Mouse (Mus musculus): ENCODE results near the gene Zcchc7.
"Not testable (repeated sequence)": the region's sequence is repeated elsewhere in the genome, so short reads cannot be mapped to it uniquely, and the experiment has no call there.

The Zcchc7 gene

GRCm38 (mm10) chr4:44757131-44757530 is 1.5 kb downstream of the Zcchc7 start:
- not testable (repeated sequence) for DNase-seq (ENCODE audit: low spot score)

DNA sequence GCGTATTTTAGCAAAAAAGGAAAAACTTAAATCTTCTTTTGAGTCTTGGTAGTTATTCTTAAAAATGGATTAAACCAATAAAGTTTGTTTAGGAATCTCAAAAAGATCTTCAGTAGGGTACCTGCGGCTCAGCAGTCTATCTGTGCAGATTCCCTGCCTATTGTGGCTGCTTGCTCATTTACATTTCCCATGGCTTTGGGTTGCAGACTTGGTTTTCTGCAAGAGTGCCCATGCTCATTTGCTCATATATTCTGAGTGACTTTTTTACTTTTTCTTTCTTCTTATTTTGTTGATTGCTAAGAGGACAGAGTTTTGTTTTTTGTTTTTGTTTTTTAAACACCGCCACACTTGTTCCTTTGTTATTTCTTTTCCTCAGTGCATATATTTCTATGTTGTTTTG is 19.2 kb downstream of the Zcchc7 start:
- DNase-seq (ENCODE audit: low spot score) = no peak

DNA sequence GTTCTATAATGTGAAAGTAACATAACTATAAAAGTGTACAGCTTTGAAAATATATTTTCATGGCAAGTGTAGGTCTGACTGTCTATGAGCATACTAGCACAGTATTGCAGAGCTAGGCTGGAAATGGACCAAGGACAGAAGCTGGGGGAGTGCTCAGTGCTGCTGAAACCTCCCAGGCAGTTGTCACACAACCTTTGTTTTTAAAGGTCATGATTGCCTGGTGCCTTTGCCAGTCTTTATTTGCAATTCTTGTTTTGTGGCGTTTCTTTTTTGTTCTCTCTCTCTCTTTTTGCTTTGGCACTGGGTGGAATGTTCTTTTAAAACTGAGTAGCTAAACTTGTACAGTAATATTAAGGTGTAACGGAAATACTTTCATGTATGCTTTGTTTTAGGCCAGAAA is 21.0 kb downstream of the Zcchc7 start:
- DNase-seq (ENCODE audit: low spot score) = no peak

- no peak for DNase-seq (ENCODE audit: low spot score)
Observed at GRCm38 (mm10) chr4:44777101-44777500, 21.4 kb downstream of the Zcchc7 start.

DNA sequence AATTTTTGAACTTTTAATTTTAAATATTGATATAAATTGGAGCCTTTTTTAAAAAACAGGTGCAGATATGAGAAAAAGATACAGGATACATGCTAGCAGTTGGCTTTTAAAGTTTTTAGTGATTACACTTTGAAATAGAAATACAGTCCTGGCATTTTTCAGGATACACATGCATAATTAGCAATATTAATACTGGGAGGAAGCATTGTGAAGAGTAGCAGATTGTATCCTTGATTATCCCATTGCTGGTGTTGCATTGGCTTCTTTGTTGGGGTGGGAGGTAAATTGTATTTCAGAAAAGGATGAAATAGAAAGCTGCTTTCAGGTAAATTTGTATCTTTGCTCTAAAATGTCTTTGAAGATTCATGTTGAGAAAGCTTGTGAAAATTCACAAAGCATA is 22.0 kb downstream of the Zcchc7 start:
- DNase-seq (ENCODE audit: low spot score) = no peak

DNA sequence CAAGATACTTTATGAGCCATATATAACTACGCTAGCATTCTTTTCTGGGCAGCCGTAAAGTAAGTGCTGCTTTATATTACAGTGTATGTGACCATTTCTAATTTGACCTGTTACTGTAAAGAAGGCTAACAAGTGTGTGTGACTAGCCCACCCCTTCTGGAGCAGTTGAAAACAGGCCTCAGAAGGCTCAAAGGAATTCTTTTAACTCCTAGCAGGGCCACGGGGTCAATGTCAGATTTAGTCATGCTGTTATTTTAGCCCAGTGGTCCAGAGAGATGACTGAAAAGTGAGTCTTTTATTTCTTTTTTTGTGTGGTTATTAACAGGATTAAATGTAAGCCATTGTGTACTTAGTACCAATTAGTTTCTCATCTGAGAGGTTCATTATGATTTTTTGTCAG is 22.6 kb downstream of the Zcchc7 start:
- no peak for DNase-seq (ENCODE audit: low spot score)

GRCm38 (mm10) chr4:44780462-44781157 is 24.9 kb downstream of the Zcchc7 start:
- no peak for DNase-seq (ENCODE audit: low spot score)

DNA sequence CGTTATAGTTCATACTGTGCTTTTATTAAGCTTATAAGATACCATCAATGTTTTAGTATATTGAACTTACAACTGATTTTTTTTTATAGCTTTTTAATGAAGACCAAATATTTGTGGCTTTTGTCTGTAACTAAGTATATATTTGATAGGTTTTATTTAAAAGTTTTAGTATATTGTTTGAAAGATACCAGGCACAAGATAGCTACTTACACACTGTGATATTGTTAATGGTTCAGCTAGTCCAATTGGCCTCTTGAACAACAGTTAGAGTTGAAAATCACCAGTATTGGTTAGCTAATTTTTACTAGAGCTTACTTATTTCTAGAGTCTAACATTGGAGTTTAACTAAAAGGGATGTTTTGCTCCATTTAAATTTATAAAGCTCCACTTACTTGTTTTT is 25.8 kb downstream of the Zcchc7 start:
- no peak for DNase-seq (ENCODE audit: low spot score)

- DNase-seq (ENCODE audit: low spot score) = no peak
Observed at GRCm38 (mm10) chr4:44783566-44784292, 28.1 kb downstream of the Zcchc7 start.

- DNase-seq (ENCODE audit: low spot score) = no peak
Observed at GRCm38 (mm10) chr4:44812855-44813254, 57.2 kb downstream of the Zcchc7 start.

DNA sequence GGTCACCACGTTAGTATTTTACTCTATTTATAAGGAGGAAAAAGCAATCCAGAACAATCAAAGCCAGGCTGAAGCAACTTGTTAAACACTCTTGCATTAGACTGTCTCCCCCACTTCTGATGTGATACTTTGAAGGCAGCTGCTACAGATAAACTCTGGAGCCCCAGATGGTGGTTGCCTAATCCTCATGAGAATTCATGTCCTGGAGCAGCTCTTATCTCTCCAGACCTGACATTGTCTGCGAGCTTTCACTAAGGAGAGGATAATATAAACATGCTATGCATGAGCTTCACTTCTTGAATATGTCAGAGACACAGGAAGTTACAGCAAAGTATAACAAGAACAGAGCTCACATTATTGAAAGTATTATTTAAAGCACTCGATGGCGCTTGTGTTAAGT is 58.1 kb downstream of the Zcchc7 start:
- no peak for DNase-seq (ENCODE audit: low spot score)

- no peak for DNase-seq (ENCODE audit: low spot score)
Observed at GRCm38 (mm10) chr4:44816584-44816983, 60.9 kb downstream of the Zcchc7 start.

DNA sequence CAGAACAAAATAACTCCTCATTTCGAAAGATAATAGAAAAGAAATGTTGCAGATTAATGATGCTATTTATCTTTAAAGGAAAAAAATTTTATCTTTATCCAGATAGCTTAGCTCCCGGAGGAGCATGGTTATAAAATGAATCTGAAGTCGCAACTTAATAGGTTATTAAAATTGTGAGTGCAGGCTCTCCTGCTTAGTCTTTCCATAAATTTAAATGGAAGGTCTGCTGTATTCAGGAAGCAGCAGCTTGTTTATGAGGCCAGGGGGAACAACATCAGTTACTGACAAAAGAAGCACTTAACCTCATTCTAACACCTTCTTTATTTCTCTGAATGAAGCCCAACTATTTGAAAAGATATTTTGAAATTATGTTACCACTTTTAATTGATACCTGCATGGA is 74.9 kb downstream of the Zcchc7 start:
- DNase-seq (ENCODE audit: low spot score) = no peak

- no peak for DNase-seq (ENCODE audit: low spot score)
Observed at GRCm38 (mm10) chr4:44851835-44852251, 96.2 kb downstream of the Zcchc7 start.

GRCm38 (mm10) chr4:44871591-44871990 is 115.9 kb downstream of the Zcchc7 start:
- no peak for DNase-seq (ENCODE audit: low spot score)

DNA sequence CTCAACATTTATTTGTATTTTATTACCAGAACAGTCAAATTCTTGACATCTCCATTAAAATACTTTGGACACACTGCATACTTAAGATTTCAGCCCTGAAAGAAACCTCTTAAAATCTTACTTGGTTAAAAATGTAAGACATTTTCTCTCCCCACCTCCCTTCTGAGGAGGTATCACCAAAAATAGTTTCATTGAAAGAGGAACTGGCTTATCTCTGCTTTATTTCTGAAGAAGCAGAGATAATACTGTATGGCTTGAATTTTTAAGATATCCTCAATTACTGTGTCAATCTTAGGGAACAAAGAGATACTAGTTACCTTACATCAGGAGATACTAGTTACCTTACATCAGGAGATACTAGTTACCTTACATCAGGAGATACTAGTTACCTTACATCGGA is 116.4 kb downstream of the Zcchc7 start:
- DNase-seq (ENCODE audit: low spot score) = no peak

GRCm38 (mm10) chr4:44880065-44880623 is 124.5 kb downstream of the Zcchc7 start:
- DNase-seq (ENCODE audit: low spot score) = no peak

DNA sequence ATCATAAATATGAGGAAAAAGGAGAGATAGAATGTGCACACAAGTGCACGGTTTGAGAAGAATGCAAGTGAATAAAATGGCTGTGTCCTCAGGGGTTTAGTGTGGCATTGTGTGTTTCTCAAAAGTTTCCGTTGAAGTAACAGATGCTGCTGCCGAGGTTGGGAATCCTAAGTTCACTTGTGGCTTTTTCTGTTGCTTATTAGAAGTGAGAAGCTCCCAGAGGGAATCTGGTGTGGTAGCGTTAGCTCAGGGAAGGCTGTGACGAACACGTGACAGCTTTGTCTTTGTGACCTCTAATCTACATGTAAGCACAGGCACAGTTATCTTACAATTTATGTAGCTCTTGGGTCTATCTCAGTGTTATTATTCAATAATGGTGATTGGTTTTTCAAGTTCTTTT is 130.5 kb downstream of the Zcchc7 start:
- no peak for DNase-seq (ENCODE audit: low spot score)

DNA sequence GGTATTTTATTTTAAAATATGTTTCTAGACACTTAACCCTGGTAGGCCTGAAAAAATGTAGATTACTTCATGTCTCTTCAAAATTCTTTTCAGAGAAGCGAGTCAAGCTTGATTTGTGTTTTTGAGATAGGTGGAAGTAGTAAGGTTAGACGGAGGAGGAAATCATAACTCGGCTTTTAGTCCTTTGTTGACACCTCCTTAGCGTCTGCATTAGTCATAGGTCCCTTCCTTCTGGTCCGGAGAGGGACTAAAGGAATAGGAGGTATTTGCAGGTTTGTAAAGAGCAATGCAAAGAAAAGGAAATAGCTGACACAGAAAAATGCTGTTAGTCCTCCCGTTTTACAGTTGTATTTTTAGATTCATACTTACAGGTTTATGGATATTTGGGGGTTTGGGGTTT is 135.7 kb downstream of the Zcchc7 start:
- no peak for DNase-seq (ENCODE audit: low spot score)

- DNase-seq (ENCODE audit: low spot score) = no peak
Observed at GRCm38 (mm10) chr4:44905651-44906271, 150.1 kb downstream of the Zcchc7 start.

- DNase-seq (ENCODE audit: low spot score) = no peak
Observed at GRCm38 (mm10) chr4:44906399-44906798, 150.7 kb downstream of the Zcchc7 start.

- no peak for DNase-seq (ENCODE audit: low spot score)
Observed at GRCm38 (mm10) chr4:44910065-44910464, 154.4 kb downstream of the Zcchc7 start.

GRCm38 (mm10) chr4:44910857-44911256 is 155.2 kb downstream of the Zcchc7 start:
- no peak for DNase-seq (ENCODE audit: low spot score)

Measured in urinary bladder, postnatal 25 days (tissue).